Mouse (Mus musculus): ENCODE results near the gene Gm13289.
"Not testable (repeated sequence)": the region's sequence is repeated elsewhere in the genome, so short reads cannot be mapped to it uniquely, and the experiment has no call there.

Gene Gm13289

DNA sequence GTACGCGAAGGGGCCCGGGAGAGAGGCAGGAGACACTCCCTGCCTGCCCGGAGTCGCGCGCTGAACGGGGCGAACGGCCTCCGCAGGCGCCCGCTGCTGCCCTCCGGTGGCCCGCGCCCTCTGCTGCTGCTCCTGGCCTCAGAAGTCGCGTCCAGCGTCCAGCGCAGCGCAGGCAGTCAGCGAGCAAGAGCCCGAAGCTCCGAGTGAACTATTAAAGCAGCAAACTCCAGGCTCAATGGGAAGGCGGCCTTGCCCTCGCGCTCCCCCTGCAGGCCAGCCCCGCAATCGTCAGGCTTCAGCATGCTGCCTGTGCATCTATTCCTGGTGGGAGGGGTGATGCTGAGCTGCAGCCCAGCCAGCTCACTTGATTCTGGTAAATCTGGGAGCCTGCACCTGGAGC is at the start of gene Gm13289:
Gene Gm13289 (plus strand): TSS at position 301 of the 400 bp plus-strand sequence.
- not testable (repeated sequence) for DNase-seq (ENCODE audit: low read depth, low spot score)

DNA sequence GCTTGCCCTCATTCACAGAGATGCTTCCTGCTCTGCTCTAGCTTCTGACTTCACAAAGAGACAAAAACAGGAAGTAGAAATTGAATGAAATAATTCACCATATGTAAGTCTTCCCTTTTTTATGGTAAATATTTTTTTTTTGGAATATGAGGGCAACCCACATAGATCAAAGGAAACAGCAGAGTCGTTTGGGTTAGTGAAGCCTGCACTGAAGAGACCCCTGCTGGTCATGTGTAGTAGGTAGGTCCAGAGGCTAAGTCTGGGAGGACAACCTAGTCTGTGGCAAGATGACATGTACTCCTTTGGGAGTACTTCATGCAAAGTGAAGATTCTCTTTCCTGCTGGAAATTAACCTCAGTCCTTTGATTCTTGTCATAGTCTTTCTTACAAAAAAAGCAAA is 49.4 kb upstream of the Gm13289 start:
- DNase-seq (ENCODE audit: low read depth, low spot score): peak; percentile 60

- DNase-seq (ENCODE audit: low read depth, low spot score): peak; percentile 80
These were observed 38.2 kb upstream of the Gm13289 start for GRCm38 (mm10) chr4:88738480-88738879.

DNA sequence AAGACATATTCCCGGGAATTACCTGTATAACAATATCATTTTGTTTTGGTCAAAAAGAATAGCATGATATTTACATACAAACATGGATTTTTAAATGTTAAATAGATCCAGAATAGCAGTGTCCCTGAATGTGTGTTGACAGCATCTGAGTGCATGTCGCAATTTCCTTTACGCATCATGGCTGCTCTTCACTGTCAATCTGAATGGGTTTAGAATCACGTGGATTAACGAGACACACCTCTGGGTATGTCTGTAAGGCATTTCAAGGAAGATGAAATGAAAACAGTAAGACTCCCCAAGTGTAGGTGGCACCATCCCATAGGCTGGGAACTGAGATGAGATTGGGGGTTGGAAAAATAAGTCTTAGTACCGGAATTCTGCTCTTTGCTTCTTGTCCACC is 37.7 kb upstream of the Gm13289 start:
- no peak for DNase-seq (ENCODE audit: low read depth, low spot score)

DNA sequence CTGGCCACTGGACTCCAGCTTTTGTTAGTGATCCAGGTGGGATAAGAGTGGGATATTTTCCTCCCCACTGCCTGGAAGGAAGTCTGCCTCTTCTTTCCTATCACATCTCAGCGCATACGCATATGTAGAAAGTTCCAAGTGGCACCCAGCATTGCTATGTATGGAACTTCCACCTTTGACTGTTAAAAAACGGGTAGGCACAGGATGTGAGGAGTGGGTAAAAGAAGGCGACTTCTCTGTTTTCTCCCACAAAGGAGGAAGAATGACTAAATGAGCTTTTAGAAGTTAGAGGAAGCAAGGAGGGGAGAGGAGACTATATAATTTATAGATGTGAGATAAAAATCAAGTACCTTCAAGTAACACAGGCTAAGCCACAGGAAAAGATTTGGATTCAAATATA is 35.3 kb upstream of the Gm13289 start:
- DNase-seq (ENCODE audit: low read depth, low spot score): no peak

DNA sequence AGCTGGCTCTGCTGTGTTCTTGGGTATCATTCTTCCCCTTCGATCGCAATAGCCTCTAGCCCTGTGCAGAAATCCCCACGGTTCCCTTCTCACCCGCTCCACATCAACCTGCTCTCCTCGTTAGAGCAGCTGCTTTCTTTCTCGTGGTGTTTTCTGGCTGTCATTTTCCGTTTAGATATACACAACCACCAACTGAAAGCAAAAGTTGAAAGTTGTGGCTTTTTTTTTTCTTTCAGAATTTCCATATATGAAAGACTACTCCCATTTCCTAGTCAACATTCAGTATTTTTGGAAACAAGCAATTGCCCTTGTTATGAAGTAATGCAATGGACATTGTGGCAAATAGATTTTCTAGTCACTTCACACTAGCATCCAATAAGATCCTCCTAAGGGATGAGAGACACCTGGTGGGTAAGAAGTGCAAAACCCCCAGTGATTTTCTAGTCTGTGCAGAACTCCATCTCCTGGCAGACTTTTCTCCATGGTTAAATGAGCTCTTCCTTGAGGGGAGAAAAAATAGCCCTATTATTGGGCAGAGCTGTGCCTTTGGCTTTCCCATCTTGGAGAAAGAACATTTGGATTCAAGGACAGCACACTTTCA is 33.9 kb upstream of the Gm13289 start:
- DNase-seq (ENCODE audit: low read depth, low spot score): peak; percentile 51

DNA sequence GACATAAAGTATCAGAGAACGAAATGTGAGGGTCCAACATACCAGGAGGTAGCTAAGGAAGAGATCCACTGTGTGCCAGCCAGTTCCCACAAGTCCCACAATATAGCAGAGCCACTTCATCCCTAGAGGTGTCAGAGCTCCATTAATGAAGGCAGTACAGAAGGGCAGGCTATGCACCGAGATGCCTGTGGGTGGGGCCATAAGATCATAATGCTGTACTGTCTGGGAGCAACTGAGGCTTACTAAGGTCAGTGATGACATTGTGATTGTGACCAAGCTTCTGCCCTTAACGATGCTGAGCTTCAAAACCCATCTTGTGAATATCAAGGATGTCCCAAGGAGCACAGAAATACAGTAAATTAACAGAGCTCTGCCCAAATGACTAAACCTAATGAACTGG is 32.5 kb upstream of the Gm13289 start:
- peak; percentile 24 for DNase-seq (ENCODE audit: low read depth, low spot score)

- DNase-seq (ENCODE audit: low read depth, low spot score): no peak
These were observed 26.8 kb upstream of the Gm13289 start for GRCm38 (mm10) chr4:88749926-88750325.

DNA sequence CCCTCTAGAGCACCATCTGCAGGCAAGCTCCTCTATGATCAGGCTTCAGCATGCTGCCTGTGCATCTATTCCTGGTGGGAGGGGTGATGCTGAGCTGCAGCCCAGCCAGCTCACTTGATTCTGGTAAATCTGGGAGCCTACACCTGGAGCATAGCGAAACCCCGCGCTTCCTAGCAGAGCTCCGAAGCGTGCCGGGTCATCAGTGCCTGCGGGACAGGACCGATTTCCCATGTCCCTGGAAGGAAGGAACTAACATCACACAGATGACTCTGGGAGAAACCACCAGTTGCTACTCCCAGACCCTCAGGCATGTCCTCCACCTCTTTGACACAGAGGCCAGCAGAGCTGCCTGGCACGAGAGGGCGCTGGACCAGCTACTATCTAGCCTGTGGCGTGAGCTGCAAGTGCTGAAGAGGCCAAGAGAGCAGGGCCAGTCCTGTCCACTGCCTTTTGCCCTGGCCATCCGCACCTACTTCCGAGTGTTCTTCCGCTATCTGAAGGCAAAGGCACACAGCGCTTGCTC is 21.8 kb upstream of the Gm13289 start, which contains the start of gene Gm13271:
Gene Gm13271 (plus strand): TSS at position 51 of the 523 bp plus-strand sequence.
- not testable (repeated sequence) for DNase-seq (ENCODE audit: low read depth, low spot score)

DNA sequence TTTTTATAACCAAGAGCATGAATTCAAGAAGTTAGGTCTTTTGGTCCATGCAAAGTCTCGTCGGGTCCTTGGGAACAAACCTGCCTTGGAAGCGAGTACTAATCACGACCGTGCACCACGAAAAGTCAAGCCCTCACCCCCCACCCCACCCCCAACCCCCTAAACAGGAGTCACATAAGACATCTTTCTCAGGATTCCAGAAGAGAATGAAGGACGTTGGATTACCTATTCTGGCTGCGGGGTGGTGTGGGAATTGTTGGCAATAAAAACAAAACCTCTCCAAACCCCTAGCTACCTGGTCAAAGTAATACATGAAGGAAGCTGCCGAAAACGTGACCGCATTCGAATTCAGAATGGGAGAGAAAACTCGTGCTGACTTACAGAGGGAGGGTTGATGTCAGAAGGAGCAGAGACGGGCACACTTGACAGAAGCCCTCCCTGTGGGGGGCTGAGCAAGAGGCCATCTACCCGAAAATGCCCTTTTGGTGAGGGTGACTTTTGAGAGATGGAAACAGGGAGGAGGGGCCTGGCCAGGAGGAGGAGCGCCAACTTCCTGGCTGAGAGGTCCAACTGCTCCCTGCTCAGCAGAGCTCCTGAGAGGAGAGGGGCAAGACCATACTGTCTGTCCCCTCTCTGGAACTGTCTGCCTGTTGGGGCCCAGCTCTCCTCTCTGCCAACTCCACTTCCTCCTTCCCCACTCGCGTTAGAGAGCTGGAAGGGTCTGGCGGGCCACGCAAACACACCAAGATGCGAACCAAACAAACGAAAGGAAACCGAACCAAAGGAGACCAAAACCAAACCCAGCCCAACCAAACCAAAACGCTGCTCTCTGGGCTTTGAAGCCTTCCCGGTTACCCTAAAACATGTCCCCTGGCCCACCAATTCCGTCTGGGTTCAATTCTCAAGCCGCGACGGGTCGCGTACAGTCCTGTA is 19.9 kb upstream of the Gm13289 start:
- DNase-seq (ENCODE audit: low read depth, low spot score): peak; percentile 72

- peak; percentile 93 for DNase-seq (ENCODE audit: low read depth, low spot score)
These were observed 19.1 kb upstream of the Gm13289 start for GRCm38 (mm10) chr4:88757628-88758031.

GRCm38 (mm10) chr4:88758751-88759150 is 18.0 kb upstream of the Gm13289 start:
- DNase-seq (ENCODE audit: low read depth, low spot score): not testable (repeated sequence)

- DNase-seq (ENCODE audit: low read depth, low spot score): not testable (repeated sequence)
These were observed 17.0 kb upstream of the Gm13289 start, which contains the start of gene Gm13283 for GRCm38 (mm10) chr4:88759610-88760268. TSS of gene Gm13283 (plus strand) at chr4:88760119.

DNA sequence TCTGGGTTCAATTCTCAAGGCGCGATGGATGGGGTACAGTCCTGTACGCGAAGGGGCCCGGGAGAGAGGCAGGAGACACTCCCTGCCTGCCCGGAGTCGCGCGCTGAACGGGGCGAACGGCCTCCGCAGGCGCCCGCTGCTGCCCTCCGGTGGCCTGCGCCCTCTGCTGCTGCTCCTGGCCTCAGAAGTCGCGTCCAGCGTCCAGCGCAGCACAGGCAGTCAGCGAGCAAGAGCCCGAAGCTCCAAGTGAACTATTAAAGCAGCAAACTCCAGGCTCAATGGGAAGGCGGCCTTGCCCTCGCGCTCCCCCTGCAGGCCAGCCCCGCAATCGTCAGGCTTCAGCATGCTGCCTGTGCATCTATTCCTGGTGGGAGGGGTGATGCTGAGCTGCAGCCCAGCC is 16.3 kb upstream of the Gm13289 start:
- peak; percentile 78 for DNase-seq (ENCODE audit: low read depth, low spot score)

- not testable (repeated sequence) for DNase-seq (ENCODE audit: low read depth, low spot score)
These were observed 14.9 kb upstream of the Gm13289 start for GRCm38 (mm10) chr4:88761776-88762175.

DNA sequence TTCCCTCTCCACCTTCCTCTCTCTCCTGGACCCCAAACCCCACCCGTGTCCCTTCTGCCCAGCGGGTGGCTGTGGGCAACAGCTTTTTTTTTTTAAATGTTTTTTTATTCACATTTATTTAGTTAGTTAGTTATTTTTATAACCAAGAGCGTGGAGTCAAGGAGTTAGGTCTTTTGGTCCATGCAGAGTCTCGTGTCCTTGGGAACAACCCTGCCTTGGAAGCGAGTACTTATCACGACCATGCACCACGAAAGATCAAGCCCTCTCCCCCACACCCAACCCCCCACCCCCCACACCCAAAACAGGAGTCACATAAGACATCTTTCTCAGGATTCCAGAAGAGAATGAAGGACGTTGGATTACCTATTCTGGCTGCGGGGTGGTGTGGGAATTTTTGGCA is 14.4 kb upstream of the Gm13289 start:
- DNase-seq (ENCODE audit: low read depth, low spot score): not testable (repeated sequence)

- peak; percentile 68 for DNase-seq (ENCODE audit: low read depth, low spot score)
These were observed 13.2 kb upstream of the Gm13289 start for GRCm38 (mm10) chr4:88763384-88764018.

DNA sequence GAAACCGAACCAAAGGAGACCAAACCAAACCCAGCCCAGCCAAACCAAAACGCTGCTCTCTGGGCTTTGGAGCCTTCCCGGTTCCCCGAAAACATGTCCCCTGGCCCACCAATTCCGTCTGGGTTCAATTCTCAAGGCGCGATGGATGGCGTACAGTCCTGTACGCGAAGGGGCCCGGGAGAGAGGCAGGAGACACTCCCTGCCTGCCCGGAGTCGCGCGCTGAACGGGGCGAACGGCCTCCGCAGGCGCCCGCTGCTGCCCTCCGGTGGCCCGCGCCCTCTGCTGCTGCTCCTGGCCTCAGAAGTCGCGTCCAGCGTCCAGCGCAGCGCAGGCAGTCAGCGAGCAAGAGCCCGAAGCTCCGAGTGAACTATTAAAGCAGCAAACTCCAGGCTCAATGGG is 3.2 kb upstream of the Gm13289 start, which contains the start of gene Gm13290:
Gene Gm13290 (plus strand): TSS at position 301 of the 400 bp plus-strand sequence.
- DNase-seq (ENCODE audit: low read depth, low spot score): not testable (repeated sequence)

DNA sequence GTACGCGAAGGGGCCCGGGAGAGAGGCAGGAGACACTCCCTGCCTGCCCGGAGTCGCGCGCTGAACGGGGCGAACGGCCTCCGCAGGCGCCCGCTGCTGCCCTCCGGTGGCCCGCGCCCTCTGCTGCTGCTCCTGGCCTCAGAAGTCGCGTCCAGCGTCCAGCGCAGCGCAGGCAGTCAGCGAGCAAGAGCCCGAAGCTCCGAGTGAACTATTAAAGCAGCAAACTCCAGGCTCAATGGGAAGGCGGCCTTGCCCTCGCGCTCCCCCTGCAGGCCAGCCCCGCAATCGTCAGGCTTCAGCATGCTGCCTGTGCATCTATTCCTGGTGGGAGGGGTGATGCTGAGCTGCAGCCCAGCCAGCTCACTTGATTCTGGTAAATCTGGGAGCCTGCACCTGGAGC is 2.8 kb downstream of the Gm13289 start, which contains the start of gene Gm13272:
Gene Gm13272 (plus strand): TSS at position 301 of the 400 bp plus-strand sequence.
- not testable (repeated sequence) for DNase-seq (ENCODE audit: low read depth, low spot score)

DNA sequence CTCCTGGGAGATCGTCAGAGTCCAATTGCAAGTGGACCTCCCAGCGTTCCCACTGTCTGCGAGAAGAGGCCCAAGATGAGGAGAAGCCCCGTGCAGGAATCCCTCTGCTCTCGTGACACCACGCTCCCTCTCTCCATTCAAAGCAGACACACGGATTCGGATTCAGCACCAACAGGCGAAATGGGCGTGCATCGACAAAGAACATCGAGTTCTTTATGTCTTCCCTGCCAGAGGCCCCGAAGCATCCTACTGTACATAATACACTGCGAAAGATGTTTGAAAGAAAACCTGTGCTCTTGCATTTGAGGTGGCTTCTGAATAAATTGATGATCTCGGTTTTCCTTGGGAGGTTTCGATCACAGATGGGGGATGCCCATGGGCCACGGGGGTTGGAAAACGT is 3.6 kb downstream of the Gm13289 start:
- not testable (repeated sequence) for DNase-seq (ENCODE audit: low read depth, low spot score)

DNA sequence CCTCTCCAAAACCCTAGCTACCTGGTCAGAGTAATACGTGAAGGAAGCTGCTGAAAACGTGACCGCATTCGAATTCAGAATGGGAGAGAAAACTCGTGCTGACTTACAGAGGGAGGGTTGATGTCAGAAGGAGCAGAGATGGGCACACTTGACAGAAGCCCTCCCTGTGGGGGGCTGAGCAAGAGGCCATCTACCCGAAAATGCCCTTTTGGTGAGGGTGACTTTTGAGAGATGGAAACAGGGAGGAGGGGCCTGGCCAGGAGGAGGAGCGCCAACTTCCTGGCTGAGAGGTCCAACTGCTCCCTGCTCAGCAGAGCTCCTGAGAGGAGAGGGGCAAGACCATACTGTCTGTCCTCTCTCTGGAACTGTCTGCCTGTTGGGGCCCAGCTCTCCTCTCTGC is 5.1 kb downstream of the Gm13289 start, which contains the start of gene Ifnz:
Gene Ifnz (plus strand): TSS at position 301 of the 400 bp plus-strand sequence.
- DNase-seq (ENCODE audit: low read depth, low spot score): not testable (repeated sequence)
